Mouse (Mus musculus) layer of hippocampus, adult 11-12 months (tissue): Measurements from ENCODE around the gene Armh3.
"Not testable (repeated sequence)": the region's sequence is repeated elsewhere in the genome, so short reads cannot be mapped to it uniquely, and the experiment has no call there.

ENCODE experiments used
- DNase-seq: peaks from one replicate; pipeline ENCODE4 v3.0.0; 2022; ENCODE audit warnings: low spot score

The Armh3 gene

GRCm38 (mm10) chr19:46033911-46034310 is 35.6 kb upstream of the Armh3 start:
- DNase-seq: no peak

GRCm38 (mm10) chr19:46032731-46033510 is 34.6 kb upstream of the Armh3 start:
- DNase-seq: no peak

GRCm38 (mm10) chr19:46031689-46032432 is 33.6 kb upstream of the Armh3 start:
- DNase-seq: no peak

DNA sequence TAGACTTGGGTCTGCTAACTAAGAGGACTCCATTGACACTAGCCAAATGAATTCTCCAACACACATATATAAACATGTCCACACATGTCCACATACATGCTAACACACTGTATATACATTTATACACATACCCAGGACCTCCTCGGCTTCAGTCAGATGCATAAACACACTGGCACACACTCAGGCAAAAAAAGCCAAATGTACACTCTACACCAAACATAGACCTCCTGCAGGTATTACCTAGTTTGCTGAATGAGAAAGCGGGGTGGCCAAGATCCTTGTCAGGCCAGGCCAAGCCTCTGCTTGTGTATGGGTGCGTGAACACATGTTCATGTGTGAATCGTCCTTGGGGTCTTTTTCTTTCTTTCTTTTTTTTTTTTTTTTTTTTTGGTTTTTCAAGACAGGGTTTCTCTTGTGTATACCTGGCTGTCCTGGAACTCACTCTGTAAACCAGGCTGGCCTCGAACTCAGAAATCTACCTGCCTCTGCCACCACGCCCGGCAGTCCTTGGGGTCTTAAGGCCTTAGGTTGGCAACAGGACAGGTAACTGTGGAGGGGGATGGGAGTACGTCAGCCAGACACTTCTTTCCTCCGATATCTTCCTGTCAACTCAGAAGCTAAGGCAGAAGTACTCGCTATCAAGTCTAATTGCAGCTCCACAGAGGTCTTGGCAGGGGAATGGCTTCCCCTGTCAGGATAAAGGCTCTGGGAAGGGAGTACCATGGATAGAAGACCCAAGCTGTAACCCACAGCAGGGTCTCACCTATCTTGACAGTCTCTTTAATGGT is 32.1 kb upstream of the Armh3 start:
- no peak for DNase-seq

DNA sequence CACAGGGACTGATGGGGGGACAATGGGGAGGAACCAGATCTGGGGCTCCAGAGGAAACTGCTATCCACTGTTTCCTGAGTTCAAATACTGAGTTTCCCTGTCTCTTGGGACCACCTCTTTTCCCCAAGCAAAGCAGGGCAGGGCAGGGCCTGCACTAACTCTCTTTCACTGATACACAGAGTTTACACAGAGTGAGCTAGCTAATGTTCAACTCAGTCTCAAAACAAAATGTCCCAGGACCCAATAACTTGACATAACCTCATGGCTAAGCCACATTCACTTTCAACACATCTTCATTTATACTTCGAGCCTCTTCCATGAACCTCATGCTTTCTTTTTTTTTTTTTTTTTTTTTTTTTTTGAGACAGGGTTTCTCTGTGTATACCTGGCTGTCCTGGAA is 31.4 kb upstream of the Armh3 start:
- DNase-seq: no peak

GRCm38 (mm10) chr19:46028747-46029320 is 30.5 kb upstream of the Armh3 start:
- DNase-seq: no peak

GRCm38 (mm10) chr19:46026567-46026966 is 28.3 kb upstream of the Armh3 start:
- no peak for DNase-seq

- DNase-seq: no peak
These were observed 26.7 kb upstream of the Armh3 start for GRCm38 (mm10) chr19:46024959-46025358.

DNA sequence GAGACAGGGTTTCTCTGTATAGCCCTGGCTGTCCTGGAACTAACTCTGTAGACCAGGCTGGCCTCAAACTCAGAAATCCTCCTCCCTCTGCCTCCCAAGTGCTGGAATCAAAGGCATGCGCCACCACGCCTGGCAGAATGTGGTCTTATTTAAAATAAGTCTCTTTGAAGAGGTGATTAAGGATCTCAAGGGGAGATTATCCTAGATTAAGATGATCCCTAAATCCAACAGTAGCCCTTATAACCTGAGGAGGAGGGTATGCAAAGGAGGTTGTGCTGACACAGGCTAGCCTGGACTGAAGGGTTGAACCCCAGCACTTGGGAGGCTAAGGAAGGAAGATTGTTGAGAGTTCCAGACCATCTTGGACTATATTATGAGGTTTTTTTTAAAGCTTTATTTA is 17.7 kb upstream of the Armh3 start:
- DNase-seq: no peak

DNA sequence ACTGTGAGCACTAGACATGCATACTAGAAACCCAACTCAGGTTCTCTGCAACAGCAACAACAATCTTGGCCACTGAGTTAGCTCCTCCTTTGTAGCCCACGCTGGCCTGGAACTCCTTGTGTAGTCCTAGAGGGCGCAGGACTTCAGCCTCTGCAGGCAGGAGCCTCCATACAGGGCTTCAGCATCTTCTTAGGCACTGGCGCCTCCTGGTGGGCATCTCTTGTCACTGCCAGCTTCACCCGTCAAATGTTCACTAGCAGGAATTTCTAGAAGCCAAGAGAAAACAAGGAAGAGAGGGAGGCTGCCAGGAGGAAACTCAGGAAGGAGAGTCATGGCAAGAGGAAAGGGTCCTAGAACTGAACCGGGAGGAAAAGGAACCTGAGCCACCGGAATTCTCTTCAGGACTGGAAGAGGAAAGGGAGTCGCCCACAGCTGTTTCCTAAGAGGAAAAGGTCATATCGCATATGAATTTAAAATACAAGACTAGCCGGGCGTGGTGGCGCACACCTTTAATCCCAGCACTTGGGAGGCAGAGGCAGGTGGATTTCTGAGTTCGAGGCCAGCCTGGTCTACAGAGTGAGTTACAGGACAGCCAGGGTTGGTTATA is 16.4 kb upstream of the Armh3 start:
- peak; percentile 87 for DNase-seq

GRCm38 (mm10) chr19:46005680-46006079 is 7.4 kb upstream of the Armh3 start:
- DNase-seq: no peak

DNA sequence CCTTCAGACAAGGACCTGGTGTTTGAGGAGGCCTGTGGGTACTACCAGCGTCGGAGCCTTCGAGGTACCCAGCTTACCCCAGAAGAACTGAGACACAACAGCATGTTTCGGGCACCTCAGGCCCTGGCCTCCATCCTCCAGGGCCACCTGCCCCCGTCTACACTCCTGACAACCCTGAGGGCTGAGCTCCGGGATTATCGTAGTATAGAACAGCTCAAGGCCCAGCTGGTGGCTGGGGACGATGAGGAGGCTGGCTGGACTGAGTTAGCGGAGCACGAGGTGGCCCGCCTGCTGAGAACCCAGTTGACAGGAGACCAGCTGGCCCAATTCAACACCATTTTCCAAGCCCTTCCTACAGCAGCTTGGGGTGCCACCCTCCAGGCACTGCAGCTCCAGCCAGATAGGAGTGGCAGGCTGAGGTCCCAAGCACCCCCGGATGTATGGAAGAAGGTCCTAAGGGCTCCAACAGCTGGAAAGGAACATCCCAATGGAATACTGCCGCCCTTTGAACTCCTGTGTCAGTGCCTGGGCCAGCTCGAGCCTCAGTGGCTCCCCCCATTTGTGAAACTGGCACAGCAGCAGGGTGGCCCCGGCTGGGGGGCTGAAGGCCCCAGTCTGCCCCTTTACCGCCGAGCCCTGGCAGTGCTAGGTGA is 6.7 kb upstream of the Armh3 start:
- no peak for DNase-seq

DNA sequence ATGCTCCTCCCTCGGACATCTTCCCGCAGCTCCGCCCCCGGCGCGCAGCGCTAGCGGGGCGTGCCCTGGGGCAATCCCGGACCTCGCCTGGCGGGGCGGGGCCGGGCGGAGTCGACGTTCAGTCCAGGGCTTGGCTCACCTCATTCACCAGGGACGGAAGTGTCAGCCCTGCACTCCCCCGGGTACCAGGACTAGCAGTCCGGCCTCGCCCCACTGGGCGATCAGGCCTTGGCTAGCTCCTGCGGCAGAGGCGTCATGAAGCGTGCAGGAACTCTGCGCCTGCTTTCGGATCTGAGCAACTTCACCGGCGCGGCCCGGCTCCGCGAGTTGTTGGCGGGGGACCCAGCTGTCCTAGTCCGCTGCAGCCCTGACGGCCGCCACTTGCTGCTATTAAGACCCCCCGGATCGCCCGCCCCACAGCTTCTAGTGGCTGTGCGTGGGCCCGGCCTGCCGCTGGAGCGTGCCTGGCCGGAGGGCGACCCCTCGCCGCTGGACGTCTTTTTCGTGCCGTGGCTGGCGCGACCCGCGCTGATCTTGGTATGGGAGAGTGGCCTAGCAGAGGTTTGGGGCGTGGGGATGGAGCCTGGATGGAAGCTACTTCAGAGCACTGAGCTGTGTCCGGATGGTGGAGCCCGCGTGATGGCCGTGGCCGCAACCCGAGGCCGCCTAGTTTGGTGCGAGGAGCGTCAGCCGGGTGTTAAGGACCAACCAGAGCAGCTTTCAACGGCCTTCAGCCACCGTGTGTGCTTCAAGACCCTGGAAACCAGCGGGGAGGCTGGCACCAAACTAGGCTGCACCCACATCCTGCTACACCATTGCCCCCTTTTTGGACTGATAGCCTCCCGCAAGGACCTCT is 5.3 kb upstream of the Armh3 start, which contains the start of gene Hps6:
Hps6 (plus strand) TSS at position 138 of the 856 bp plus-strand sequence.
- peak; percentile 74 for DNase-seq

DNA sequence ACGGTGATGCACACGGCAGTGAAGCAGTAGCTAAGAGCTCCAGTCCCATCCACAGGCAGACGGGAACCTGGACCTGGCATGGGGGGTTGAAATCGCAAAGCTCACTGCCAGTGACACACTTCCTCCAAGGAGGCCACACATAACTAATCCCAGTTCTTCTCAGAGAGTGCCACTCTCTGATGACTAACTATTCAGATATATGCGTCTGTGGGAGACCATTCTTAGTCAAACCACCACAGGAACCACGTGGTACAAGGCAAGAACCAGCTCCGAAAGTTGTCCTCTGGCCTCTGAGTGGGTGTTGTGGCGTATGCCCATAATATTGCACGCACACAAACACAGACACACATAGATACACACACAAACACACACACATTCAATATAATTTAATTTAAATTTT is 4.0 kb upstream of the Armh3 start:
- no peak for DNase-seq

- DNase-seq: no peak
These were observed 1.1 kb upstream of the Armh3 start for GRCm38 (mm10) chr19:45999378-45999777.

DNA sequence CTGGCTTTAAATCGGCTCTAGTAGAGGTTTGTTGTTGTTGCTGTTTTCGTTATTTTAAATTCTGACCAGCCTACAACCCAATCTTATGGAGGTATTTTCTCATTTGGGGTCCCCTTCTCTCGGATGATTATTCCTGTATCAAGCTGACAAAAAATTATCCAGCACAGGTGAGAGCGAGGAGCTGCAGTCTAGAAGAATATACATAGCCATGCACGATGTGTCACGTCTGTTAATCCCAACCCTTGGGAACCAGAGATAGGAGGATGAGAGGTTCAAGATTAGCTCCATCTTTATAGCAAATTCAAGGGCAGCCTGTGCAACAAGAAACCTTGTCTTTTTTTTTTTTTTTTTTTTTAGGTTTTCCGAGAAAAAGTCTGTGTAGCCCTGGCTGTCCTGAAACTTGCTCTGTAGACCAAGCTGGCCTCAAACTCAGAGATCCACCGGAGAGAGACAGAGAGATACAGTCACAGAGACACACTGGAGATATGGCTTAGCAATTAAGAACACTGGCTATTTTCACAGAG is 468 bp upstream of the Armh3 start:
- DNase-seq: no peak

GRCm38 (mm10) chr19:45997365-45997764 is 923 bp downstream of the Armh3 start:
- no peak for DNase-seq

DNA sequence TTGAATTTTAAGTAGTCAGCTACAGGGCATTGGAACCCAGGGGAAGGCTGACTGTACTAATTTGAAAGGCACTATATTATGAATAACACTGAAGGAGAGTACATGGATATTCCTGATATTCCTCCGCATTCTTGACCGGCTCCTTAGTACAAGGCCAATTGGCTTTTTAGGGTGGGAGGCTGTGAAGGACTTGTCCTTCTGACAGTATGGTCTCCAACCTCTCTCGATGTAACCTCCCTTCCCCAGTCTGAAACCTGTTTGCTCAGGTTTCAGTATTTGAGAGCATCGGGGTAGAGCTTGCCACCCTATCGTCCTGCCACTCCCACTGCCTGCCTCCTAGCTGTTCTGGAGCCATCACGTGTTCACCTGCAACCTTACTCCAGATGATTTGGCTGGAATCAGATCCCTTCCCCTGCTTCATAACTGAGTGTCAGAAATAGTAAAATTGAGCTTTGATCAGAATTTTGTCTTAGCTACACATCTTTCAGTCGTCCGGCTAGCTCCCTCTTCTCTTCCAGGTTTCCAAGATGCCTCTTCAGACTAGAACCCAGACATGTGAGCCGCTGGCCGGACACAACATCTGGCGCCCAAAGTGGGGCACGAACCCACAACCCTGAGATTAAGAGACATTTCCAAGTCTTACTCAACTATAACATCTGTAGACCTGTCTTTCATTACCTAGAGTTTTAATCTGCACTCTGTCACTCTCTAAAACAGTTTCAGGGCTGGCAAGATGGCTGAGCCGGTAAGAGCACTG is 4.1 kb downstream of the Armh3 start:
- DNase-seq: no peak

GRCm38 (mm10) chr19:45993441-45993840 is 4.8 kb downstream of the Armh3 start:
- not testable (repeated sequence) for DNase-seq
